Mouse (Mus musculus) limb, embryonic 15.5 days (tissue): Measurements from ENCODE around the gene Isca1. TPM values are rescaled to one million over a fixed set of nuclear protein-coding genes. Genes with fewer than 3 reads are reported as not detected.
A peak's percentile ranks its signal among the peaks of the same experiment; 100 is the strongest.
"Not testable (repeated sequence)": the region's sequence is repeated elsewhere in the genome, so short reads cannot be mapped to it uniquely, and the experiment has no call there.

Experiments
- ATAC-seq: fragments of 200-750 bp; cut with Nextera tagmentation; 2 replicates; pipeline ENCODE4 v1.8.0; 2017; ENCODE audit warnings: low read depth, moderate TSS enrichment; ENCODE audit not compliant: insufficient number of reproducible peaks, low FRiP score, low TSS enrichment
- H3K27ac ChIP-seq: fragments of 300-500 bp; sonication (generic); 2 replicates; pipeline ENCODE4 v1.5.1; 2015; ENCODE audit warnings: moderate library complexity, mild to moderate bottlenecking, inconsistent platforms
- H3K27me3 ChIP-seq: fragments of 300-500 bp; sonication (generic); 2 replicates; pipeline ENCODE4 v1.6.1; 2015; ENCODE audit warnings: inconsistent platforms
- H3K36me3 ChIP-seq: fragments of 300-500 bp; sonication (generic); 2 replicates; pipeline ENCODE4 v1.6.1; 2015; ENCODE audit warnings: inconsistent platforms
- H3K4me1 ChIP-seq: fragments of 300-500 bp; sonication (generic); 2 replicates; pipeline ENCODE4 v1.6.1; 2015; ENCODE audit warnings: inconsistent platforms
- H3K4me2 ChIP-seq: fragments of 300-500 bp; sonication (generic); 2 replicates; pipeline ENCODE4 v1.6.1; 2015; ENCODE audit warnings: mild to moderate bottlenecking, inconsistent platforms
- H3K4me3 ChIP-seq: fragments of 300-500 bp; sonication (generic); 2 replicates; pipeline ENCODE4 v1.5.1; 2015; ENCODE audit warnings: mild to moderate bottlenecking, inconsistent platforms
- H3K9ac ChIP-seq: fragments of 300-500 bp; sonication (generic); 2 replicates; pipeline ENCODE4 v1.6.1; 2015; ENCODE audit warnings: inconsistent platforms
- H3K9me3 ChIP-seq: fragments of 300-500 bp; sonication (generic); 2 replicates; pipeline ENCODE4 v1.6.1; 2016; ENCODE audit warnings: inconsistent platforms
- WGBS: fragments of 180-500 bp; shearing (Covaris S2); methylation state at CpG from one replicate; pipeline ENCODE4 v1.1.7; 2015; 5-methylcytosine and 5-hydroxymethylcytosine counted together
- polyA plus RNA-seq: library from polyadenylated mRNA; unstranded; fragments of >200 nt; fragmentation: Nextera tagmentation; extraction: Ambion mirVana; gene quantifications from 2 replicates; pipeline ENCODE4 v1.2.1, GENCODE M21; 2015

Gene Isca1
- polyA plus RNA-seq, 1 experiment from 2014 or later: 111 TPM

DNA sequence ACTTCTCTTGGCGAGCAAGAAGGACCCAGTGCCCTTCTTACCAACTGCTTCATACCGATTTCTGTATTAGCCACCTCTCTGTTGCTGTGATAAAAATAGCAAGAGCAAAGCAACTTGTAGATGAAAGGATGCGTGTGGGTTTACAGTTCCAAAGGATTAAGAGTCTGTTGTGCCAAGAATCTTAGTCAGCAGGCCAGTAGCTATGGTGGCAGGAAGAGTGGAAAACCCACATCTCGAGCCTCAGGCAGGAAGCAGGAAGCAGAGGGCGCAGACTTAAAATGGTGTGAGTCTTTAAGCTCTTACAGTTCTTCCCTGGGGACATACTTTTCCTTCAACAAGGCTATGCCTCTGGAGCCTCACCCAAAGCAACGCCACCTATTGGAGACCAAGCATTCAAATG lies 24.1 kb downstream of the Isca1 start:
- Histone ChIP-seq H3K4me1 (peaks cover 5% of the 10 kb centered on the region; the same call in 1 of the 2 replicates), H3K27me3 (no peaks in the 10 kb centered on the region), H3K9me3 (no peaks in the 10 kb centered on the region), H3K4me3 (no peak overlapping the region), H3K4me2 (no peak overlapping the region), H3K27ac (no peak overlapping the region), H3K9ac (no peak overlapping the region), H3K36me3 (no peaks in the 10 kb centered on the region)
- no peak for ATAC-seq
- WGBS: 74% methylated on average over 6 of the region's 6 CpGs

DNA sequence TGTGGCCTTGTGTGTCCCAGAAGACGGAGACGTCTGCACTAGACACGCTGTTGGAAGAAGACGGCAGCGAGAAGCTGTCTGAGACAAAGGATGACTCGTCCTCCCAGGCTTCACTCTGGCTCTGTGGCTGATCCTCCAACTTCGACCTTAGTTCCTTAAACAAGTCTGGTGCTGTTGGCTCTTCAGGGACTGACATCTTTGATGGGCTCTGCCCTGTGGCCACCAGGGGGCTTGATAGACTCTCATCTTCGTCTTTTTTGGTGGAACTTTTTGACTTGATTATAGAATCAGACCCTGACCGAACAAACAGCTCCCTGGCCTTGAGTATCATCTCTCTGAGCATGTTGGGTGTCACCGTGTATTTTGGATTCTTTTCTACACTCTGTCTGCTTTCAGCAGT lies 27.9 kb downstream of the Isca1 start:
- Histone ChIP-seq H3K27ac (no peak overlapping the region), H3K27me3 (no peaks in the 10 kb centered on the region), H3K4me1 (no peaks in the 10 kb centered on the region), H3K4me3 (no peak overlapping the region), H3K4me2 (no peak overlapping the region), H3K36me3 (no peaks in the 10 kb centered on the region), H3K9me3 (no peaks in the 10 kb centered on the region), H3K9ac (no peak overlapping the region)
- 74% methylated on average over 10 of the region's 10 CpGs for WGBS
- ATAC-seq: no peak

DNA sequence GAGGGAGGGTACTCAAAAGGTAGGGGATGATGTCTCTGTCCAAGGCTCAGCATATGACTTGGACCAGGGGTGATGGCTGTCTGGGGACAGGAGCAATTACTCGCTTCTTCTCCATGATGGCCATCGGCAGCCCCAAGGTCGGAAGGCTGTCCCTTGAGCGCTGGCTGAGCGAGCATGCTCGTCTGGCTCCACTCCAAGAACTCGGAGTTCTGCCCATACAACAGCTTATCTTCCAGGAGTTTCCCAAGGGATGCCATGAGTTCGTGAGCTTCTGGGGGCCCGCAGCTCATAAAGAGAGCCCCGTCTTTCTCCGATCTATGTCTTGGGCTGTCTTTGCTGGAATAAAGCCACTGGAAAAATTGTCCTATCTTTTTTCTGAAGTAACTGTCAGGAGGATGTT lies 28.5 kb downstream of the Isca1 start:
- no peak for ATAC-seq
- Histone ChIP-seq H3K27ac (no peak overlapping the region), H3K4me3 (no peak overlapping the region), H3K27me3 (no peaks in the 10 kb centered on the region), H3K9ac (no peak overlapping the region), H3K4me2 (no peak overlapping the region), H3K36me3 (no peaks in the 10 kb centered on the region), H3K4me1 (no peaks in the 10 kb centered on the region), H3K9me3 (no peaks in the 10 kb centered on the region)
- 81% methylated on average over 11 of the region's 11 CpGs for WGBS

DNA sequence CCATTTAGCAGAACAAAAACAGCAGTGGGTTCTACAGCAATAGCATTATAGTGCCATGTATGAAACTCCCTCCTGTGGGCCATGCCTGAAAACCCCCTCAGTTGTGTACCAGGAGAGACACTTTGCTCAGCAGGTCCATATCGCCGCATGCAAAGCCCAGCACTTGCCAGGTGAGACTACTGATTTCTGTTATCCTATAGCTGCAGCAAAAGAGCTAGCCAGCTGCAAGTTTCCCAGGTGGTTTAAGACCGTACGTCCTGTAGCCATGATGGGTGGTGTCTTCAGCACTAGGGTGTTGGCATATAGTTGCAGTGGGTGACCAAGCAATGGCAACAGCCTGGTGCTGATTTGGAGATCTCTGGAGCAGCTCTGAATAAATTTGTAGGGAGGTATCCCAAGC lies 30.2 kb downstream of the Isca1 start:
- no peaks in the 10 kb centered on the region for H3K4me1 ChIP-seq
- ATAC-seq: no peak
- H3K27me3 ChIP-seq: no peaks in the 10 kb centered on the region
- H3K4me2 ChIP-seq: no peak overlapping the region
- 88% methylated on average over 4 of the region's 4 CpGs for WGBS
- H3K9ac ChIP-seq: no peak overlapping the region
- no peak overlapping the region for H3K27ac ChIP-seq
- H3K4me3 ChIP-seq: no peak overlapping the region
- no peaks in the 10 kb centered on the region for H3K9me3 ChIP-seq
- H3K36me3 ChIP-seq: no peaks in the 10 kb centered on the region

DNA sequence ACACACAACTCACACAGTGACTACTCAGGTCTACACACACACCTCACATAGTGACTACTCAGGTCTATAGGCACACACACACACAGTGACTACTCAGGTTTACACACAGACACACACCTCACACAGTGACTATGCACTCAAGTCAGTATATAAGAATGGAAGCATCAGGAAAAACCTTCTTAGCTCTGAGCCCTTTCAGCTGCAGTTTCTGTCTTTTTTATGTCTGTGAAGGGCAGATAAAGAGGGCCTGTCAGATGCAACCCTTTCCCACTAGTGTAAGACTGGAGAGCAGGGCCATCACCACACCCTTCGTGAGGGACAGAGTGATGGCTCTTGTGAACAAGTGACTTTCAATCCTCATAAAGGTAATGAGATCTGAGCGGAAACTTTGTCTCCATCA lies 31.2 kb downstream of the Isca1 start:
- H3K4me2 ChIP-seq: no peak overlapping the region
- no peaks in the 10 kb centered on the region for H3K27me3 ChIP-seq
- H3K4me3 ChIP-seq: no peak overlapping the region
- no peaks in the 10 kb centered on the region for H3K9me3 ChIP-seq
- no peak for ATAC-seq
- whole genome bisulfite sequencing: 72% methylated on average over 2 of the region's 2 CpGs
- H3K36me3 ChIP-seq: no peaks in the 10 kb centered on the region
- no peak overlapping the region for H3K27ac ChIP-seq
- H3K4me1 ChIP-seq: no peaks in the 10 kb centered on the region
- H3K9ac ChIP-seq: no peak overlapping the region

DNA sequence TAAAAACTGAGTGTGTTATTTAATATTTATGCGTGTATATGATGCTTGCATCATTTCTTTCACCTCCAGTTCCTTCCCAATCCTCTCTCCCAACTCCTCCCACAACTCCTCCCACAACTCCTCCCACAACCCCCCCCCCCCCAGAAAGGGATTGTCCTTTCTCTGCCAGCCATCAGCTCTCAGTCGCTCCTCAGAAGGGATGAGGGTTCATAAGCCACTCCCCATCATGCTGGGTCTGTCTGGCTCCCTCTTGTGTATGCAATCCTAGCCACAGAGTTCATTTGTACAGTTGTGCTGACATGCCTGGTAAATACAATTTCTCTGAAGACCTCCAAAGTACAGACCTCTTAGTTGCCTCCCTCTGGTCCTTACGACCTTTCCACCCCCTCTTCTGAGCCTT lies 34.4 kb downstream of the Isca1 start:
- ATAC-seq: no peak

DNA sequence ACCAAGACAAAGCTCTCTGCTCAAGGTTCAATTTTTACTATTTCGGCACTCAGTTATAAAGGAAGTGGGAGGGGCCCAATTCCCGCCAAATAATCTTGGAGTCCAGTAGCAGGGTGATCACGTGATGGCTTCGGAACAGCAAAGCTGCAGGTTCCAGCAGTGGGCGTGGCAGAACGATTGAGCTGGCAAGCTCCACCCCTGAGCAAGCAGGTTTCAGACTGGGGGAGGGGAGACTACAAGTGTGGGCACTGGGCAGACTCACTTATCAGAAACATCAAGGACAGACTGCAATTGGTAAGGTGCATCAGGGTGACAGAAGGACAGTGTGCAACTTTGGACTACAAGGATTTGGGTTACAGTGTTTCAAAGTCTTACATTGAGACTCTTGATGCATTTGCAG lies 35.3 kb downstream of the Isca1 start:
- not testable (repeated sequence) for H3K4me3 ChIP-seq, H3K4me1 ChIP-seq, H3K27me3 ChIP-seq, H3K36me3 ChIP-seq, H3K9ac ChIP-seq, H3K4me2 ChIP-seq, ATAC-seq, H3K27ac ChIP-seq, H3K9me3 ChIP-seq
- 30% methylated on average over 6 of the region's 6 CpGs for WGBS

More for the DNA sequence above, 34.4 kb downstream of the Isca1 start:
- no peak overlapping the region for H3K9ac ChIP-seq
- H3K27ac ChIP-seq: no peak overlapping the region
- H3K27me3 ChIP-seq: no peaks in the 10 kb centered on the region
- H3K36me3 ChIP-seq: no peaks in the 10 kb centered on the region
- H3K9me3 ChIP-seq: no peaks in the 10 kb centered on the region
- no peaks in the 10 kb centered on the region for H3K4me1 ChIP-seq
- 27% methylated on average over 3 of the region's 3 CpGs for WGBS
- no peak overlapping the region for H3K4me2 ChIP-seq
- H3K4me3 ChIP-seq: no peak overlapping the region

DNA sequence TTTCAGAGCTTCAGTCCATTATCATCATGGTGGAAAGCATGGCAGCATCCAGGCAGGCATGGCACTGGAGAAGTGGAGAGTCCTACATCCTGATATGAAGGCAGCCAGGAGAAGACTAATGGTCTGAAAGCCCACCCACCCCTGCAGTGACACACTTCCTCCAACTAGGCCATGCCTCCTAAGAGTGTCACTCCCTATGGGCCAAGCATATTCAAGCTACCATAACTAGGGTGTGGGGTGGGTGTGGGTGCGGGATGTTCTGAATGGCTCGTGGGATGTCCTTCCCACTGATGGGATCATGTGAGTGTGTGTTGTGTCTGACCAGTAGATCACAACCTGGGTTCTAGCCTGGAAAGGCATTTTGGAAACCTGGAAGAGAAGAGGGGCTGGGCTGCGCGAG lies 35.7 kb downstream of the Isca1 start:
- no peak overlapping the region for H3K27ac ChIP-seq
- no peak overlapping the region for H3K4me3 ChIP-seq
- no peak for ATAC-seq
- no peaks in the 10 kb centered on the region for H3K36me3 ChIP-seq
- WGBS: 79% methylated on average over 4 of the region's 4 CpGs
- no peaks in the 10 kb centered on the region for H3K4me1 ChIP-seq
- H3K27me3 ChIP-seq: no peaks in the 10 kb centered on the region
- H3K9ac ChIP-seq: no peak overlapping the region
- no peaks in the 10 kb centered on the region for H3K9me3 ChIP-seq
- no peak overlapping the region for H3K4me2 ChIP-seq

DNA sequence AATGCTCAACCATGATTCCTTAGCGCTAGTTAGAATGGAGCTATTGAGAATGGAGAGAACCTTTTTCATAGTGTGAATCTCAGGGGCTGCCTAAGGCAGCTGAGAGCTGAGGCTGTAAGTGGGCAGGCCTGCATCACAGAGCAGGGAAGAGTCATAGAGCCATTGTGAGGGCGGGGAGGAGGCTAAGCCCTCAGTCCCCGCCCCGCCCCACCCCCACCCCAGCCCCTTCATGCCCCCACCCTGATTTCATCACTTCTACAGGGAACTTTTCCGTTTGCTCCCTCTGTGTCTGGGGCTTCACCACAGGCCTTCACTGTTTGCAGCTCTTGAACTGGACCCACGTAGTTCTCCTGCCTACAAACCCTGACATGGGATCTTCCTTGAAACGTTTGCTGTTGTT lies 38.0 kb downstream of the Isca1 start, which contains the start of gene Spata31d1d:
TSS of gene Spata31d1d (minus strand) at position 101 of the 400 bp plus-strand sequence.
- no peak within 1 kb of the TSS for H3K4me3 ChIP-seq
- no peak within 1 kb of the TSS for H3K9ac ChIP-seq
- no peaks in the 10 kb centered on the region for H3K27me3 ChIP-seq
- 53% methylated on average over 7 of the region's 7 CpGs for WGBS
- no peak within 1 kb of the TSS for H3K4me2 ChIP-seq
- H3K36me3 ChIP-seq: no peaks in the 10 kb centered on the region
- H3K4me1 ChIP-seq: no peaks in the 10 kb centered on the region
- no peaks in the 10 kb centered on the region for H3K9me3 ChIP-seq
- no peak for ATAC-seq
- no peak within 1 kb of the TSS for H3K27ac ChIP-seq

DNA sequence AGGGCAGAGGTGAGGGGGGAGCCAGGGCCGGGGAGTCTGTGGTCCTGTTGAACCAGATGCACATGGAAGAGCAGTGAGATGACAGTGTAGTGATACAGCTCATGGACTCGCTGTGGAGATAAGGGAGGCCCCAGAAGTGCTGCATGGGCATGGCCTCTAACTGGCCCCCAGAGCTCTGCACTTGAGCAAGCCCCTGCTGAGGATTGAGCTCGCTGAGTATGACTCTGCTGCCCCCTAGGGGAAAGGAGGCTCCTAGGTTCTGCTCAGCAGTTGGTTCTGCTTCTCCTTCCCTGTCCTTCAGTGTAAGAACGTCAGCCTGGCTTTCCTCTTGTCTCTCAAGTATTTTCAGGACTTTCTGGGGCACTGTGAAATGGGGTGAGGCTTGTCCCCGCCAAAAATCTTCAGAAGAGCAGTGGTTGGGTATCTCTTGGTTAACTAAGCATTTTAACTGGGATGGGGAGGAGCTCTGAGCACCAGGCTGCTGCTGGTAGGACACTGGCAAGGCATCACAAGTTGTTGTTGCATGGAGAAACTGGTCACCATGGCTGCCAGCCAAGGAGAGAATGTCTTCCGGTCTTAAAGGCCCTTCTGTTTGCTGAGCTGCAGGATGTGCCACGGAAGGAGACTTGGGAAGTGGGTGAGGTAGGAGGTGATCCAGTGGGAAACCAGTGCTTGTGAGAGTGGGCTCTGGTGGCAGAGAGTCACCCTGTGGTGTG lies 41.1 kb downstream of the Isca1 start:
- ATAC-seq: peak; percentile 53; the same call in 1 of the 2 replicates
- no peak overlapping the region for H3K4me3 ChIP-seq
- peaks cover 5% of the 10 kb centered on the region for H3K4me1 ChIP-seq
- 28% methylated on average over 7 of the region's 7 CpGs for WGBS
- no peak overlapping the region for H3K9ac ChIP-seq
- no peak overlapping the region for H3K27ac ChIP-seq
- no peak overlapping the region for H3K4me2 ChIP-seq
- no peaks in the 10 kb centered on the region for H3K36me3 ChIP-seq
- H3K27me3 ChIP-seq: no peaks in the 10 kb centered on the region
- H3K9me3 ChIP-seq: no peaks in the 10 kb centered on the region

DNA sequence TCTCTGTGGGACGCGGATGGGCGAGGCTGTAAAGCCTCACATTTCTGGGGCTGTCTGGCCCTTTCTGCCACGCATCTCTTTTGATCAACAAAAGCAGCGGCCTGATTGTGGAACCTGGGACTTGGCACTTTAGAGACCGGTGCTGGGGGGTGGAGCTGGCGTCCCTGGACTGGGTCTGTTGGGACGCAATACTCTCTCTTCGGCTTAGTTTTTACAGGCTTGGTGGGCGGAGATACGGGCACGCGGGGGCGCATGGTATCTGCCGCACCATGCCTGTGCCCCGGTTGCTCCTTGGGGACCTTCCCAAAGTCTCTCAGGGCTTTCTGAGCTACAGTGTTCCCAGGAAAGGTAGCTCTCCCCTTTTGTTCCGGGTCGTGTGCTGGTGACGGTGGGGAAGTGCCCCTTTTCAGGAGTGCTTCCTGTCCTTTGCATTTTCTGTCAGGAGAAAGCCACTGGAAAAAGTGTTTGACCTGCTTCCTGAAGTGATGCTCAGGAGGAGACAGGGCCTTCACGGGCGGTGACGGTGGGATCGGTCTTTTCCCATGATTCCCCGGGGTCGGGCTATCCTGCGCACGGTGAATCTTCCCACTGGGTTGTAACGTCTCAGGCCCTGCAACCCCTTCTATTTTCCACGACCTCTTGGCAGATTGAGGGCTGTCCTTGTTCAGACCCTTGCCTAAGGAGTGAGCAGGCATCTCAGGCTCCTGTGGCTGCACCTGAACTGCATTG lies 43.3 kb downstream of the Isca1 start:
- H3K36me3 ChIP-seq: no peaks in the 10 kb centered on the region
- H3K4me1 ChIP-seq: peaks cover 5% of the 10 kb centered on the region
- peak overlapping the region; percentile 3; the same call in 1 of the 2 replicates for H3K4me3 ChIP-seq
- no peaks in the 10 kb centered on the region for H3K27me3 ChIP-seq
- H3K27ac ChIP-seq: no peak overlapping the region
- ATAC-seq: no peak
- WGBS: 24% methylated on average over 29 of the region's 29 CpGs
- peak overlapping the region; percentile 39 for H3K4me2 ChIP-seq
- H3K9me3 ChIP-seq: no peaks in the 10 kb centered on the region
- no peak overlapping the region for H3K9ac ChIP-seq

DNA sequence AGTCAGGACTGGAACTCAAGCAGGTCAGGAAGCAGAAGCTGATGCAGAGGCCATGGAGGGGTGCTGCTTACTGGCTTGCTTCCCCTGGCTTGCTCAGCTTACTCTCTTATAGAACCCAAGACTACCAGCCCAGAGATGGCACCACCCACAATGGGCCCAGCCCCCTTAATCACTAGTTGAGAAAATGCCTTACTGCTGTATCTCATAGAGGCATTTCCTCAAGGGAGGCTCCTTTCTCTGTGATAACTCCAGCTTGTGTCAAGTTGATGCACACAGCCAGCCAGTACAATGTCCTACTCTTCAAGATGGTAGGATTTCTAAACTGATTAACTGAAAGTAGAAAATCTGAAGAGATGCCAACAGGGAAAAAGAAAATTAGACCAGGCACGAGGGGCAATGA lies 47.5 kb downstream of the Isca1 start:
- peaks cover 13% of the 10 kb centered on the region for H3K4me1 ChIP-seq
- not testable (repeated sequence) for ATAC-seq, H3K9me3 ChIP-seq, H3K4me2 ChIP-seq, H3K4me3 ChIP-seq, H3K9ac ChIP-seq, H3K36me3 ChIP-seq, H3K27ac ChIP-seq, H3K27me3 ChIP-seq
- WGBS: 78% methylated on average over 1 of the region's 1 CpGs
